Mouse (Mus musculus): ENCODE measurements at regions not wholly inside any gene's neighbourhood (a gene's known extent, or its start where the extent isn't known, plus 50 kb on each side); places are given as distances from the start of the nearest gene placed in this dataset.
A peak's percentile ranks its signal among the peaks of the same experiment; 100 is the strongest.

DNA sequence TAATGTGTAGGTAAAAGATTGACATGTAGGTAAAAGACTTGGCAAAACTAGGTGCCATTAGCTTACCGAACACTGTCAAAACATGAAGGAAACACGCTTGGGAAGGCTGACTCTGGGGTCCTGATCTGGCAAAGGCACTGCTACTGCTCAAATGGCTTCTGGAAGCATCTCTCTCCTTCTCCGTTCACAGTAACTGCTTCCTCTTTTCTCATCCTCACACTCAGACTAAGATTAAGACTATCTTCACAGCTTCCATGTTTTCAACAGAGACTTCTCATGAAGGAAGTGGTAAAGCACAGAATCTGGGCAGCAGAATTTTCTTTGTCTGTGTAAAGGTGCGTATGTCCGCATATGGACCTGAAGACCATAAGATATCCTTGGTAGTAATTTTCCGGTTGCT is 271.4 kb upstream of the Adgrl2 start:
- DNase-seq = no peak

DNA sequence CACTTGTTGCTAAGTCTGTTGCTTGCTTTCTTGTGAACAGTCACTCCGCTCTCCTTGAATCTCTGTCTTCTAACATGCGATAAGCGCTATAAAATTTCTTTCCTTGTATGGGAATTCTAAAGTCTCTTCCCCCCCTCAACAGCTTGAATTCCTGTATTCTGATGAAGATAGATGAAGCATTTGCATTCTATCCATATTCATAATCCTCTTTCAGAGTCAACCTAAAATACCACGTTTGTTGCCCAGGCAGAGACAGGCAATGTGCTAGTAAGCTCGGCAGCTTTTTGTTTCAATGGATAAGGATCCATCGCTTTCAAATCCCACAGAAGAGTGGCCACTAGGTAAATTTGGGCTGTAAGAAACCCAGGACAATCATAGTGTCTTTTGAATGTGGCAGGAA is 268.5 kb upstream of the Adgrl2 start:
- DNase-seq = no peak

DNA sequence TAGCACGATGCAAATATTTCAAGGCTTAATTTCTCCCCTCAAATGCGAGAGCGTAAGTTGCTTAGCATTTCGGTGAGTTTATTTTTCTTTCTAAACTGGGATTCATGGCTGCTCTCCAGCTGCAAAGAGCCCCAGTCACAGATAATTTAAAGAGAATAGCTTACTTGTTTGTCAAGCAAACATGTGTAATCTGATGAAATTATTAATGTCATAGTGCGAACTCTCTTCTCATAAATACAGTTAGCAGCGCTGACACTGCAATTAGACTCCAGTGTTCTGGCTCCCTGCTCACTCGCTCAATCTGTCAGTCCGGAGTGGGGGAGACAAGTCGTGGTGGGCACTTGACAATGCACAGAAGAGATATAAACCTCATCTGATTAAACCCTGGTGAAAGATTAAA is 266.5 kb upstream of the Adgrl2 start:
- DNase-seq = no peak

DNA sequence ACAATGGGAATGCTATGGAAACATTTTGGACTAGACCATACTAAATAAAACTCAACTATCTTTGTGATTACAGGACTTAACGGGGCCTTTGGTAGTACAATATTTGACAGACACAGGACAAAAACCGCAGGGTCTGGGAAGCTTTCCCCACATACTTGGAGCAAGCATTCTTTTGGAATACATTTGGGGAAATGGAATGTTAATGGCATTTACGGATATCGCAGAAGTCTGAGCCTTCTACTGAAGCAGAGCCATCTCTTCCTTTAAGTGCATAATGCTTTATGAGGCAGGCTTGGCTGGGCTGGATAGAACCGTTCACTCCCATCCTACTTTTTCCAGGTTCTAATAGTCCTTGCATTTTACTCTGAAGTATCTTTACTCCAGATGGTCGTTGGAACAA is 262.7 kb upstream of the Adgrl2 start:
- DNase-seq = no peak

DNA sequence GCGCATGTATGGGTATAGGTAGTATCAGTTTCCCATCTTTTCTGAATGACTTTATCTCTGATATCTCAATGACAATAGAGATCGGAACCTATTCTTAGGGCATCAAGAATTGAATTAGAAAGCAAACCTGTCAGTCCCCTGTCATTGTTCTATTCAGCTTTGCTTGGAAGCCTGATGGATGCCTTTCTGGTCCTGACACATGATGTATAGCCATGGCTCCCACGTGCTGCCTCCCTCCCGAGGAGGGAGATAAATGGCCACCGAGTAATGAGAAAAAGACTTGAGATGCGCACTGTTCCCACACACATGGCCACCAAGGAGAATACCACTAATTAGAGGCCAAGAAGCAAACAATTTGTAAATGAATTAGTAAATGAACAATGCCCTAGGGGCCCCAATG is 261.8 kb upstream of the Adgrl2 start:
- no peak for DNase-seq

DNA sequence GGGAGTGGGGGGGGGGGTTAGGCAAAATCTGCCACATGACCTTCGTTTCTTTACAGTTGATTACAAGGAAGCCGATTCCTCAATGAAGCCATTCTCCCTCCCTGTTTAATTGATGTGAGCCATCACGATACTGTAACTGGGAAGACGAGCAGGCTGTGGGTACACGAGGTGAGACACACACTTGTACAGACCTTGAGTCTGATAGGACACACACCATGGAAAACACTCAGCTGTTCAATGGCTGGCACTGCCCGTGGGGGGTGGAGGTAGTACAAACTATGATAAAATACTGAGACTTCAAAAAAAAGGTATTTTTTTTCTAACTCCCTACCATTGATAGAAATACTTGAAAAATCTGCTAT is 257.3 kb upstream of the Adgrl2 start:
- DNase-seq = no peak

DNA sequence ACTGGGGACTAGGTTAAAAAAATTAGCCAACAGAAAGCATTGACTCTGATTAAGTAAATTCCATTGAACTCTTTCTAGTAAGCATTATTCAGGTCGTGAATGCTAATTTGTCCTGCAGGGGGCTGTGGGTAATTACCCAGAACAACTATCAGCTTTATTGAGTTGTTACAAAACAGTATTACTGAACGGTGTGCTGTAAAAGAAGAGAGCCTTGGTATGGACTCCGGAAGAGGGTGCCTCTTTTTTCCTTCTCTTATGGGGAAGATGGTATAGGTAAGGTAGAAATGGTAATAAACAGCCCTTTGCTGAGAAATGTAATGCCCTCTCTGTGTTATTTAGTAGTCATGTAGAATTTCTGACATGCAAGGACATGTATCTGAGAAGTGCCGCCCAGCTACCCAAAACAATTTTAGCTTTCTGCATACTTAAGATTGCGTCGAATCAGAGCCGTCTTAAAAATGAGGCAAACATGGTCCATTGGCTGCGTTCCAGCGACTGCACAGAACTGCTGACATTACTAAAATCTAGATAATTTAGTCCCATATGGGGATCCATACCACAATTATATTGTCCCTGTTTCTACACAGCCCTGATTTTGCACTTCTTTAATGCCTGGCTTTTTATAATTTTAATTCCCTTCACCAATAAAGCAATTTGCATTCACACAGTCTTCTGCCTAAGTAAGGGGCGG is 256.7 kb upstream of the Adgrl2 start:
- DNase-seq = no peak

DNA sequence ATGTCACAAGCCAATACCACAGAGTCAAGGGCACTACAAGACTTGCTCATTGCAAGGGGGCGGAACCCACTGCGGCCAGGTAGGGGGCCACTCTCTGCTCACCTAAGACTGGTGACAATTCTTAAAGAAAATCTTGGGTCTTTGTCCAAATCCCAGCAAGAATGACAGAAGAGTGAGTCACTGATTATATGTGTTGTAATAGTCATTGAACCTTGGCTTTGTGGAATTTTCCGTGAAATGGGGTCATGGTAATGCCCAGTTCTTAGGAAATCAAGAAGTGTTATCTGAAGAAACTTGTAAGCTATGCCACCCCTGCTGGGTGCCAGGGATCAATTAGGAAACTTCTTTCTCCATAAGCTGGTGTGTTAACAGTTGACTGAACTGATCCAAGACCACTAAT is 249.3 kb upstream of the Adgrl2 start:
- DNase-seq = no peak

DNA sequence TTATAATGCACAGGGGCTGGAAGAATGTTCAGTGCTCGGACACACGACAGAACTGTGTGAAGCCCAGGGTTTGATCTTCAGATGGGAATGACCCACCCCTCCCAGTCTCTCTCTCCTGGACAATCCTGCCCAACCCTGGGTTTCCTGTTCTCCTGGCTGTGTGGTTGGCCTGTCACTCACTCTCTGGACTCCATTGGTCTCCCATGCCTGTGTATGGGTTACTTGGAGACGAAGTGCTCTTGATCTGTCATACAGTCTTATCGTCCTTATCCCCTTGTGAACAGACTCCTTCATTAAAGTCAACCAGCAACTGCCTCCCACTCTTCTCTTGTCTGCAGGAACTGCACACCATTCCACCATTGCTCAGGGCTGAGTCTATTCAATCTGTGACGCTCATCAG is 247.7 kb upstream of the Adgrl2 start:
- no peak for DNase-seq

DNA sequence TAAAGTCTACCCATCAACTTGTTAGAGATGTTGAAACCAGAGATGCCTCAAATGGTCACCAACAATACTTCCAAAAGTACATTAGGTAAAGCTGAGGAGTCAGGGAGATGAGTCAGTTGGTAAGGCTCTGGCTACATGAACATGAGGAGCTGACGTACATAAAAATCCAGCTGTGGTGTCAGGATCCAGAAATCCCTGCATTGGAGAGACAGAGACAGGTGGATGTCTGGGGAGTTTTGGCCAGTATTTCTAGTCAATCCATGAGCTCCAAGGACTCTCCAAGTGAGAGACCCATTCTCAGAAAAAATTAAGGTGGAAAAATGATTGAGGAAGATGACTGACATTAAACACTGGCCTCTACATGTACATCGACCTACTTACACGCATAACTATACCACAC is 244.8 kb upstream of the Adgrl2 start:
- no peak for DNase-seq

DNA sequence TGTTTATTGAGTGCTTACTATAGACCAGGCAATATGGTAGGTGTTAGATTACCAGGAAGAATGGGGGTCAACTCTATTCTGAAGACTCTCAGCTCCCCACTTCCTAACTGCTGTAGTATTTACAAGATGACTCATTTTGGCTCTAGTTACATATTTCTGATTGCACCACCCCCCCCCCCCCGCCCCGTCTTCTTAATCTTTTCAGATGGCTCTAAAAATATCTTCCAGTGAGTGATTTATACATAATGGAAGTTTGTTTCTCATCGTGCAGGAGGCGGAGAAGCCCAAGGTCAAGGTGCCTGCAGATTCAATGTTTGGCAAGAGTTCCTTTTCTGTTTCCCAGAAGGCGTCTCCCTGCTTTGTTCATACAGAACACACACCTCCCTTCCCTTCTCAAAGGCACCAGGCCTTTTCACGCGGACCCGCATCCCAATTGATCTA is 243.4 kb upstream of the Adgrl2 start:
- no peak for DNase-seq

DNA sequence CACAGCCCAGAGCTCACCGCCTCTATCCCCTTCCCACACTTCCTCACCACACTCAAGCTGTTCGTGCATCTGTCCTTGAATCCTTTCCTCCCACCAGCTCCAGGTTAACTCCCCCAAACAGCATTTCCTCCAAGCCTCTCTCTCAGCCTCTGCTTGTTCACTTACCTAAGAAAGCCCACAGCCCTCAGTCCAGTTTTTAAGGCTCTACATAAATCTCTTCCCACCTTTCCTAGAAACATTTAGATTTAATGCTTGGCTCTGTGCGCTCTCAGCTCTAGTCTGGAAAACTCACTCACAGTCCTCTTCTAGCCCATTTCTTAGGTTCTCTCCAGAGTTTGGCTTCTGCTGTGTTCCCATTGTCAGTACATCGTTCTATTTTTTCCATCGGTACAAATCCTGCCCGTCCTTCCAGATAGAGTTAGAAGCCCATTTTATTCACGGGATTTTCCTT is 242.9 kb upstream of the Adgrl2 start:
- DNase-seq = peak; percentile 50

DNA sequence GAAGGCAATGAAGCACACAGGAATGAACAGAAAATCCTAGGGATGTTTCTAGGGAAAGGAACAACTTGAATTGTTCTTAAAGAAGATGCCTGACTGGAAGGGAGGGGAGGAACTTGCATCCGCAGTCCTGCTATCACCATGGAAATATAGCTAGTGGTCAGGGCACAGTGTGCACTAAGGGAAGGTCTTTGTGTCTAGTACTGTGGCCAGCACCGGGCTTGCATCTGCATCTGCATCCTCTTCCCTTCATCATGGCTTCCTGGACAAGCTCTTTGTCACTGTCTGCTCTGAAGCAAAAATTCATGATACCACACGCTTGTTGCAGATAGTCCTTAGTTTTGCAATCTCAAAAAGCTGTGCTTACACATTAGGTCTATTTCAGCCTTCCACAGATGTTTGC is 241.0 kb upstream of the Adgrl2 start:
- DNase-seq = no peak

DNA sequence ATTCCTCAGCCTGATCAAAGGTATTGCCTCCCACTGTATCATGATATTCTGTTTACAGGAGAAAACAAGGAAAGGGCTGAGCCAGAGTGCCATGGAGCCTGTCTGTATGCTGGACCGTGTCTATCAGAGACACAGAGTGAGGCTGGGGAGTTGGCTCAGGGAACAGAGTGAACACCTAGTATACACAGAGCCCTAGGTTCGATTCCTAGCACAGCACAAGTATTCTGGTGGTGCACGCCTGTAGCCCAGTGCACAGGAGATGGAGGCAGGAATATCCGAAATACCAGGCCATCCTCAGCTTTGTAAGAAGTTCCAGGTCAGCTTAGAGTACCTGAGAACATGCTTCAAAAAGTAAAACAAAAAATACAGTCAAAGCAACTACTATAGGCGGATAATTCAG is 237.2 kb upstream of the Adgrl2 start:
- DNase-seq = no peak

DNA sequence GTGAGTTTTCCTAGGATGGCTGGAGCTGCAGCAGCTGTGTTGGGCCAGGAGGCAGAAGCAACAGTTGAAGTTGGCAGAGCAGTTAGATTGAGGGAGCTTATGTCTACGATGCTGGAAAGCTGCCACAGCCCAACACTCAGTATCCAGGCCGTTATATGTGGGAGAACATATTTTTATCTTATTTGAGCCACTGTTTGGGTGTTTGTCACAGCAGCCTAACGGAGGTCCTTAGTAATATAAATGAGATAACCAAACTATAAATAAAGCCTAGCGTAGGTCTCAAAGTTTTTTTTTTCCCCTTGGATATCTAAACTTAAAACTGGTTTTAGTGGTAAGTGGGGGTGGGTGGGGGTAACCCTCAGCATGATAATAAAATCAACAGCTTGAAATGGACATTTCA is 236.4 kb upstream of the Adgrl2 start:
- no peak for DNase-seq

DNA sequence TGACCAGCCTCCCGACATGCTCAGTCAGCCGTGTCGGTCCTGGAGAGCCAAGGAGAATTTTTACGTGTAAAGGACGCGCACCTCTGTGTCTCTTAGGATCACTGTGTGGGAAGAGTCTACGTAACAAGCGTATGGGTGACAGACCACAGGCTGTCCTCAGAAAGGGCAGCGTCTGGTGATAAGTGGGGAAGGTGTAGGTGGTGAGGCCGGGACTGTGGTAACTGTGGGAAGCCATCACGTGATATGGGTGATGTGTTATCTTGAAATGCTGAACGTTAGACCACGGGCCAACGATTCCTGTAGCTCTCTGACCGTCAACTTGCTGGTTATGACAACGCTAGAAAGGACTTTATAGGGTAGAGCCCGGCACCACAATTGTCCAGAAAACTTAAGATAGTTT is 235.3 kb upstream of the Adgrl2 start:
- DNase-seq = no peak

DNA sequence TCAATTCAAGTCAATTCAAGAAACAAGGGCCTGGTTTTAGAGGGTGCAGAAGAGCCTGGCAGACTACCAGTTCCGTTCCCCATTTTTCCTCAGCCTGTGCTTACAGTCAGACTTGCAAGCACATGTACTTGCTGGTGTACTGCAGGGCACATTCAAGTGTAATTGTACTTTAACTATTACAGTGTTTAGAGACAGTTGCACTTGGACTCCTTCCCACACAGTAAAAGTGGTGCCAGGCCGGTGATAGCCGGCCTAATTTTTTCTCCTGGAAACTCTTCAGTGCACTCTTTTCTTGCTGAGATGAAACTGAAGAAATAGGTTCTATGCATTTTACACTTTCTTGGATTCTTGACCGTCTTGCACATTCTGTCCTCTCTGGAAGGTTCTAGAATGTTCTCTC is 233.9 kb upstream of the Adgrl2 start:
- DNase-seq = no peak

DNA sequence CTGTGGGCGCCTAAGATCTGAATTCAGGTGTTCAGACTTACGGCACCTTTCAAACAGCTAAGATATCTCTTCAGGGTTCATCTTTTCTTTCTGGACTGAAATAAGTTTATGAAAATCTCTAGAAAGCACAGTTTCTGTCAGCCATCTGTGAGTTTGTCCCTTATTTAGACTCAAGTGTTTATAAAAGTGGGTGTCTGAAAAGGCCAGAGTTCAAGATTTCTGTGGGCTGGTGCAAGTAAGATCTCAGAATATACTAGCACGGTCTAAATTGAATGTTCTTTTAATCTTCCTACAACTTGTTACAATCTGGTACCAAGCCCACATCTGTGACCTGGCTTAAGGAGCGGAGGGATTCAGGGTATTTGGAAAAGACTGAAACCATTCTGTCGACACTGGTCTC is 233.4 kb upstream of the Adgrl2 start:
- no peak for DNase-seq

DNA sequence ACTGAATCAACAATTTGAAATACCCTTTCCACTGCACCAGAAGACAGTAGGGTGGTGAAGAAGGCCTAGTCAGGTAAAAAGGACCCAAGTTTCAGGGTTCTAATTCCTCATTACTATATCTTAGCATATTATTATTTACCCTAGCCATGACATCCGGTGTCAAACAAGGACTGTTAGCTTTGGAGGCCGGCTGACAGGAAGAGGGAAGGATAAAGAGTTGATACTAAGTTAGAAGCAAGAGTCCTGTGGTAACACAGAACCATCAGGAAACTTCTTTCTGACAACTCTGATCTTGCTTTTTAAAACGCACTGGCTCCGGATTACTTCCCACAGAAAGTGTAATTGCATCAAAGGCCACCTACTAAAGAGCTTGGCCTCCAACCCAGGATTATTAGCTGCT is 230.6 kb upstream of the Adgrl2 start:
- no peak for DNase-seq

DNA sequence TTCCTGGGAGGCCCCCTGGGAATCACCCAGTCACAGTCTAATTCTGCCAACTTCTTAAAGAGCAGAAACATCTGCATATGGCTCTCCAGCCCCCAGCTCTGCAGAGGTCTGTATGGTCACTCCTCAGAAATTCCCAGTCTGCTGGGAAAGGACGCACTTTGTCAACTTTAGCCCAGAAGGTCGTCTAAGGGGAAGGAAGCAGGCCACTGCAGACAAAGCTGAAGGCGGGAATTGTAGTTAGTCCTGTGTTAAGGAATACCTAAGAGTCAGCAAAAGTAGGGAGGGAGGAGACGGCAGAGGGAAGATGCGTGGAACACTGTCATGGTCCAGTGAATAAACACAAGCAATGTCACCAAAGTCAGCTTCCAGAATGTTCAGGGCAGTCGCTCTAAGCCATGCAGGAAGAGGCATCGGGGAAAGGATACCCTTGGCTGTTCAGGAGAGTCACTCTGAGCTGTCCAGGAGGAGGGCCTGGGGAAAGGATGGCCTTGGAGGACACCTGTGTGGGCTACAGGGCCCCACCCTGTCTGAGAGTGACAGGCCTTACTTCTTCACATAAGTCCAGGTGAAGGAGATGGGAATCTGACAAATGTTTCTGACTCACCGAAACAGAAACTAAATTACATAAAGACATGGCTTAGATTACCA is 230.1 kb upstream of the Adgrl2 start:
- DNase-seq = no peak

DNA sequence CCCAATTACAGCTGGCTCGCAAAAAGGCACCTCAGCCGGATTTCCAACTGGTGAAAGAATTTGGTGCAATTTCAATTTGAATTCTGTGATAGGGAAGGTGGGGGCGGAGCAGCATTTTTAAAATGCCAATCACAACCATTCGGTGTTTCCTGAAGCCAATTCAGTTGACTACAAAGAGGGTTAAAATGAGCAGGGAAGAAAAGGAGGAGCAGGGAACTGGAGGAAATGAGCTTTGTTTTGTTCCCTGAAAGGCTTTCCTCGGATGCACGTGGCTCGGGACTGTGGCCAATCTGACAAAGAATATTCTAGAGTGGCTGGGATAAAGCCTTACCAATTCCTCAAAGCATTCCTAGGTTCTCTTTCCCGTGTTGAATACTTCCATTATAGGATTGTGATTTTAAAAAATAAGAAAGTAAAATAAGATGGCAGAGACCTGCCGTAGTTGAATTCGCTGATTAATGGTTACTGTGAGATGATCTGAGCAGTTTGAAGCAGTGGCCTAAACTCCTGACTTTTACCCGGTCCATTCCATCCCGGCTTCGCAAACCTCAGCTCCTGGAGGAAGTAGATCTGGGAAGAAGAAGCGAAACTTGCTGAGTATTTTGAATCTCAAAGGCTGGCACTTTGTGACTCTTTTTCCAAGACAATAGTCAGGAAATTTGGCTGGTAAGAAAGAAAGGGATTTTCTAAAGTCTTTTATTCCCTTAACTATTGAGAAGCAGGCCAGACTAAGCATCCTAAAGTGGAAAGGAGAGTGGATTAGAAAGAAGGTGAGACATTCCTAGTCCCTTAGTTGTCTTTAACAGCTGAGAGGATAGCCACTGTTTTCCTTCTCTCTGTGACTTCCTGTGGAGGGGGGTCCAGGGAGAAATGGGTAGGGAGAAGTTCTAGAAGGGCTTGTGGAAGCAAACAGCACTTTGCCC is 229.3 kb upstream of the Adgrl2 start:
- DNase-seq = no peak

DNA sequence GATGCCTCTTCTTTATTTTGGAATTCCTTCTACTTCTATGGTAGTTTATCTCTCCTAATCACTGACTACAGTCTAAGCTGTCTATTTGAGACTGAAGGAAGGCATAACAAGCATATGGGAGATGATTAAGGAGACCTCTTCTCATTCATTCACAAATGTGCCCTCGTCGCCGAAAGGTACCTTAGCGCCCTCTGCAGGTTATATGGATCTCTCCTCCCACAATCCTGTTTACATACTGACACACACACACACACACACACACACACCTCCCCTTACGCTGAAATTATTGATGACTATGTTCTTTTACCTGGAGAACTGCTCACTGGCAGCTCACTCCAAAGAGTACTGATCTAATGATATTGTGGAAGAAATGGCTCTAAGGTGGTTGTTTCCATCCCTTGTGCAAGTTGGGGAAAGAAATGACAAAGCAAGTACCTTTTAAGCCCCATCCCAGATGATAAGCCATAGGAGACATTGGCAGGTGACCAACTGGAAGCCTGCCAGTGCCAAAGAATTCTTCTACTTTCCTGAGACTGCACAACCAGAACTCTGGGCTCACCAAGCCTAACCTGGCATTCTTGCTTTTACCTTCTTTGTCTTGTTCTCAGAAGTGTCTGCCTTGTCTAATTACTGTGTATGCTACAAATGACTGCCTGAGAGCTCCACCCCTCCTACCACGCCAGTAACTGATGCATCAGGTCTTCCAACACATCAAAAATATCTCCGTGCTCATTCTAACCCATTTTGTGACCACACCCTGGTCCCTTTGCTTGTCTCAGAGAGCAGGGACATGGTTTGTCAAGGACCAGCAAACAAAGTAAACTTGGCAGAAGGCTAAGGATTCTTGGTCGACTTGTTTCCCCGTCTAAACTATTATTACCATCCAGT is 227.8 kb upstream of the Adgrl2 start:
- DNase-seq = no peak
